Mouse (Mus musculus): ENCODE data around the gene Tppp. TPM values are rescaled to one million over a fixed set of nuclear protein-coding genes. Genes with fewer than 3 reads are reported as not detected.

The Tppp gene
- total and polyA plus RNA-seq, 3 experiments: 13.3 to 15.6 (median 14.3) TPM

DNA sequence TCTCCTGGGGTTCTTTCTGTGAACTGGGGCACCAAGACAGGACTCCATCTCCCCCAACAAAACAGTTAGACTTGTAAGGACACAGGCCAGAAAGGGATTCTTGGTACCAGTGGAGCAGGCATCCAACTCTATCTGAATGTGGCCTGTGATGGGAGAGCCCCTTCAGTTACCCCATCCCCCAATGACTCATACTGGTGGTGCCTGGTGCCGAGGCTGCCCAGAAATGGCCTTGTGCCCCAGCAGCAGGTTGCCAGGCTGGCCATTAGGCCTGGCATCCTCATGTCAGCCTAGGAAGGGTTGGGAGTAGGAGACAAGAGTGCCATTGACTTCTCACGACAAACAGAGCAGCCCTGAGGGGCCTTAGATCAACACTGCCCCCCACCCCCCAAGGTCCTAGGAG is 18.9 kb downstream of the Tppp start:
- intact Hi-C loops (cut with DNase I): no loop called here
- TF ChIP-seq EP300 (IDR thresholded peaks at IDR 0.05; ENCODE audit: insufficient read depth, low read depth, low read length) (no peak), CTCF (IDR thresholded peaks at IDR 0.05) (no peak), POLR2A (IDR thresholded peaks at IDR 0.05; ENCODE audit: insufficient read depth, low read depth, low read length) (no peak)
- no peak overlapping the region; the same call in 1 of the 2 replicates for H3K27ac ChIP-seq
- DNase-seq: no peak
- no peak overlapping the region for H3K4me3 ChIP-seq
- peaks cover 17% of the 10 kb centered on the region for H3K4me1 ChIP-seq (ENCODE audit: control insufficient read depth, insufficient read depth, low read length)
- 77% methylated on average over 2 of the region's 2 CpGs for WGBS
- H3K9ac ChIP-seq (ENCODE audit: low read depth, low read length): no peak overlapping the region
- H3K36me3 ChIP-seq (ENCODE audit: control insufficient read depth, insufficient read depth, low read length): peaks cover 7% of the 10 kb centered on the region
- no peaks in the 10 kb centered on the region; the same call in 1 of the 2 replicates for H3K79me2 ChIP-seq (replicated peaks; ENCODE audit: control insufficient read depth, insufficient read depth, low read length)
- no peaks in the 10 kb centered on the region for H3K27me3 ChIP-seq (ENCODE audit: control insufficient read depth, insufficient read depth, low read length)

- Histone ChIP-seq H3K36me3 (ENCODE audit: control insufficient read depth, insufficient read depth, low read length) (peaks cover 7% of the 10 kb centered on the region), H3K27ac (peak overlapping the region; percentile 38), H3K4me1 (ENCODE audit: control insufficient read depth, insufficient read depth, low read length) (peaks cover 17% of the 10 kb centered on the region), H3K4me3 (no peak overlapping the region), H3K27me3 (ENCODE audit: control insufficient read depth, insufficient read depth, low read length) (no peaks in the 10 kb centered on the region), H3K79me2 (replicated peaks; ENCODE audit: control insufficient read depth, insufficient read depth, low read length) (no peaks in the 10 kb centered on the region; the same call in 1 of the 2 replicates), H3K9ac (ENCODE audit: low read depth, low read length) (no peak overlapping the region)
- DNase-seq: no peak
- intact Hi-C loops (cut with DNase I): no loop called here
- TF ChIP-seq EP300 (IDR thresholded peaks at IDR 0.05; ENCODE audit: insufficient read depth, low read depth, low read length): no peak
- no peak for TF ChIP-seq CTCF (IDR thresholded peaks at IDR 0.05)
- TF ChIP-seq POLR2A (IDR thresholded peaks at IDR 0.05; ENCODE audit: insufficient read depth, low read depth, low read length): no peak
- WGBS: 60% methylated on average over 2 of the region's 2 CpGs
Observed at GRCm38 (mm10) chr13:74029013-74029412, 19.8 kb downstream of the Tppp start.

DNA sequence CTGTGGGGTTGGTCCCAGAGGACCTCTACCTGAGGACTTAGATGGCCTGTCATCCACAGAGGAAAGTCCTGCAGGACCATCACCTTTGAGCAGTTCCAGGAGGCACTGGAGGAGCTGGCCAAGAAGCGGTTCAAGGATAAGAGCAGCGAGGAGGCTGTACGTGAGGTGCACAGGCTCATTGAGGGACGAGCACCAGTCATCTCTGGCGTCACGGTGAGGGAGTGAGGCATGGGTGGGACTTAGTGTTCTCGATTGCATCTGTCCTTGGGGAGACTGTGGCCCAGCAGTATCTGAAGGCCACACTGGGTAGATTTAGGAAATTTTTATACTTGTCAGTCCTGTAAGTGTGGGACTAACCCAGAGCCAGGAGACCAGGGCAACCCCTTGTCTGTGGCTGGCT is 21.5 kb downstream of the Tppp start:
- intact Hi-C loops (cut with DNase I): no loop called here
- no peaks in the 10 kb centered on the region; the same call in 1 of the 2 replicates for H3K79me2 ChIP-seq (replicated peaks; ENCODE audit: control insufficient read depth, insufficient read depth, low read length)
- DNase-seq: no peak
- no peaks in the 10 kb centered on the region for H3K27me3 ChIP-seq (ENCODE audit: control insufficient read depth, insufficient read depth, low read length)
- no peak overlapping the region for H3K4me3 ChIP-seq
- H3K36me3 ChIP-seq (ENCODE audit: control insufficient read depth, insufficient read depth, low read length): peaks cover 3% of the 10 kb centered on the region
- H3K9ac ChIP-seq (ENCODE audit: low read depth, low read length): no peak overlapping the region
- TF ChIP-seq CTCF (IDR thresholded peaks at IDR 0.05) (no peak), EP300 (IDR thresholded peaks at IDR 0.05; ENCODE audit: insufficient read depth, low read depth, low read length) (no peak), POLR2A (IDR thresholded peaks at IDR 0.05; ENCODE audit: insufficient read depth, low read depth, low read length) (no peak)
- H3K4me1 ChIP-seq (ENCODE audit: control insufficient read depth, insufficient read depth, low read length): peaks cover 11% of the 10 kb centered on the region
- no peak overlapping the region for H3K27ac ChIP-seq
- WGBS: 88% methylated on average over 7 of the region's 7 CpGs

- peaks cover 3% of the 10 kb centered on the region for H3K36me3 ChIP-seq (ENCODE audit: control insufficient read depth, insufficient read depth, low read length)
- H3K4me1 ChIP-seq (ENCODE audit: control insufficient read depth, insufficient read depth, low read length): peaks cover 7% of the 10 kb centered on the region
- H3K27ac ChIP-seq: no peak overlapping the region
- no peak overlapping the region for H3K4me3 ChIP-seq
- H3K27me3 ChIP-seq (ENCODE audit: control insufficient read depth, insufficient read depth, low read length): no peaks in the 10 kb centered on the region
- no peak overlapping the region for H3K9ac ChIP-seq (ENCODE audit: low read depth, low read length)
- H3K79me2 ChIP-seq (replicated peaks; ENCODE audit: control insufficient read depth, insufficient read depth, low read length): no peaks in the 10 kb centered on the region; the same call in 1 of the 2 replicates
- WGBS: 89% methylated on average over 8 of the region's 8 CpGs
- DNase-seq: no peak
- intact Hi-C loops (cut with DNase I): no loop called here
- no peak for TF ChIP-seq POLR2A (IDR thresholded peaks at IDR 0.05; ENCODE audit: insufficient read depth, low read depth, low read length)
- no peak for TF ChIP-seq EP300 (IDR thresholded peaks at IDR 0.05; ENCODE audit: insufficient read depth, low read depth, low read length)
- no peak for TF ChIP-seq CTCF (IDR thresholded peaks at IDR 0.05)
Observed at GRCm38 (mm10) chr13:74031133-74031532, 21.9 kb downstream of the Tppp start.

- intact Hi-C loops (cut with DNase I): no loop called here
- no peaks in the 10 kb centered on the region for H3K36me3 ChIP-seq (ENCODE audit: control insufficient read depth, insufficient read depth, low read length)
- no peaks in the 10 kb centered on the region for H3K79me2 ChIP-seq (replicated peaks; ENCODE audit: control insufficient read depth, insufficient read depth, low read length)
- DNase-seq: no peak
- 64% methylated on average over 2 of the region's 2 CpGs for WGBS
- no peak overlapping the region for H3K27ac ChIP-seq
- H3K4me3 ChIP-seq: no peak overlapping the region
- TF ChIP-seq POLR2A (IDR thresholded peaks at IDR 0.05; ENCODE audit: insufficient read depth, low read depth, low read length): no peak
- no peak for TF ChIP-seq CTCF (IDR thresholded peaks at IDR 0.05)
- peaks cover 3% of the 10 kb centered on the region; the same call in 1 of the 2 replicates for H3K4me1 ChIP-seq (ENCODE audit: control insufficient read depth, insufficient read depth, low read length)
- no peaks in the 10 kb centered on the region for H3K27me3 ChIP-seq (ENCODE audit: control insufficient read depth, insufficient read depth, low read length)
- H3K9ac ChIP-seq (ENCODE audit: low read depth, low read length): no peak overlapping the region
Observed at GRCm38 (mm10) chr13:74034756-74035155, 25.5 kb downstream of the Tppp start.

- intact Hi-C loops (cut with DNase I): no loop called here
- no peak for TF ChIP-seq EP300 (IDR thresholded peaks at IDR 0.05; ENCODE audit: insufficient read depth, low read depth, low read length)
- TF ChIP-seq CTCF (IDR thresholded peaks at IDR 0.05): no peak
- TF ChIP-seq POLR2A (IDR thresholded peaks at IDR 0.05; ENCODE audit: insufficient read depth, low read depth, low read length): no peak
- Histone ChIP-seq H3K36me3 (ENCODE audit: control insufficient read depth, insufficient read depth, low read length) (no peaks in the 10 kb centered on the region), H3K79me2 (replicated peaks; ENCODE audit: control insufficient read depth, insufficient read depth, low read length) (no peaks in the 10 kb centered on the region), H3K27me3 (ENCODE audit: control insufficient read depth, insufficient read depth, low read length) (no peaks in the 10 kb centered on the region), H3K9ac (ENCODE audit: low read depth, low read length) (no peak overlapping the region), H3K27ac (no peak overlapping the region), H3K4me1 (ENCODE audit: control insufficient read depth, insufficient read depth, low read length) (peaks cover 3% of the 10 kb centered on the region; the same call in 1 of the 2 replicates), H3K4me3 (no peak overlapping the region)
- DNase-seq: no peak
- 93% methylated on average over 2 of the region's 2 CpGs for WGBS
Observed at GRCm38 (mm10) chr13:74035776-74036175, 26.6 kb downstream of the Tppp start.
